Mouse (Mus musculus) midbrain, postnatal 0 days (tissue): ENCODE measurements around the gene Uri1. TPM values are rescaled to one million over a fixed set of nuclear protein-coding genes. Genes with fewer than 3 reads are reported as not detected.

Source experiments
- ATAC-seq: fragments of 200-750 bp; cut with Nextera tagmentation; 2 replicates; pipeline ENCODE4 v1.8.0; 2017; ENCODE audit warnings: moderate number of reproducible peaks, mild to moderate bottlenecking, moderate TSS enrichment, moderate library complexity; ENCODE audit not compliant: low FRiP score
- DNase-seq: peaks from one replicate; pipeline ENCODE4 v3.0.0-alpha.2; 2015; ENCODE audit warnings: low spot score
- H3K27ac ChIP-seq: fragments of 300-500 bp; sonication (generic); 2 replicates; pipeline ENCODE4 v1.5.1; 2014; ENCODE audit warnings: low read depth, mild to moderate bottlenecking, low read length, mixed read lengths
- H3K27me3 ChIP-seq: fragments of 300-500 bp; sonication (generic); 2 replicates; pipeline ENCODE4 v1.6.1; 2014; ENCODE audit warnings: low read length, control low read depth, mixed read lengths; ENCODE audit not compliant: insufficient read depth
- H3K36me3 ChIP-seq: fragments of 300-500 bp; sonication (generic); 2 replicates; pipeline ENCODE4 v1.6.1; 2014; ENCODE audit warnings: low read length, control low read depth, mixed read lengths; ENCODE audit not compliant: insufficient read depth
- H3K4me1 ChIP-seq: fragments of 300-500 bp; sonication (generic); 2 replicates; pipeline ENCODE4 v1.6.1; 2014; ENCODE audit warnings: mild to moderate bottlenecking, control low read depth, antibody characterized with exemption, low read length, mixed read lengths; ENCODE audit not compliant: insufficient read depth
- H3K4me2 ChIP-seq: fragments of 300-500 bp; sonication (generic); 2 replicates; pipeline ENCODE4 v1.6.1; 2014; ENCODE audit warnings: low read depth, mild to moderate bottlenecking, low read length, mixed read lengths; ENCODE audit not compliant: poor library complexity, severe bottlenecking
- H3K4me3 ChIP-seq: fragments of 300-500 bp; sonication (generic); 2 replicates; pipeline ENCODE4 v1.5.1; 2014; ENCODE audit warnings: low read depth, mild to moderate bottlenecking, low read length, moderate library complexity
- H3K9ac ChIP-seq: fragments of 300-500 bp; sonication (generic); replicated peaks from 2 replicates; pipeline ENCODE4 v1.6.1; 2014; ENCODE audit warnings: mild to moderate bottlenecking, low read length, moderate library complexity, mixed read lengths; ENCODE audit not compliant: poor library complexity, severe bottlenecking
- H3K9me3 ChIP-seq: fragments of 300-500 bp; sonication (generic); 2 replicates; pipeline ENCODE4 v1.6.1; 2016; ENCODE audit warnings: low read length, control low read depth
- CTCF ChIP-seq: IDR thresholded peaks from 2 replicates; pipeline ENCODE4 v1.5.1; 2016; ENCODE audit warnings: antibody characterized with exemption, mild to moderate bottlenecking
- WGBS: fragments of 180-500 bp; shearing (Covaris S2); extraction: QIAGEN DNeasy Blood & Tissue Kit; methylation state at CpG from one replicate; pipeline ENCODE4 v1.1.7; 2014; 5-methylcytosine and 5-hydroxymethylcytosine counted together
- polyA plus RNA-seq: library from polyadenylated mRNA; unstranded; fragments of >200 nt; fragmentation: Nextera tagmentation; extraction: Ambion mirVana; gene quantifications from 2 replicates; pipeline ENCODE4 v1.2.1, GENCODE M21; 2015
- total RNA-seq: library from RNA; depleted of rRNA; stranded (reverse); fragments of >200 nt; gene quantifications from 2 replicates; pipeline ENCODE4 v1.2.3, GENCODE M21; 2014

Uri1 gene
- total and polyA plus RNA-seq, 2 experiments from 2014 or later, result 31.7 to 36.1 TPM

DNA sequence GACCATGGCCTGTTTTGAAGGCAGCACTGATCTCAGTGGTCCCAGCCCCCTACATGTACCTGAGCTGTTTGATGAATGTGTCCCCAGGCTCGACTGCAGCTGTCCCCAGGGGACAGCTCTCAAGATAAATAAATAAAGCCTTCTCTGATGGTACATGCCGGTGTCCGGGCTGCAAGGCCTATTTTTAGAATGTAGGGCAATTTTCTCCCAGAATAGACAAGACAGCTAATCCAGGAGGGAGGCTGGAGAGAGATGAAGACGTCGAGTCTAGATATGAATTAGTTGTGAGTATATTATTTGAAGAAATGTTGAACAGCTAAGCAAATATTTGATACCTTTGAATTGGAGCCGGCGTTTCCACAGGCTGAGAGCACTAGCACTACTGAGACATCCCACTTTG lies 35.7 kb upstream of the Uri1 start:
- Histone ChIP-seq H3K9ac (no peak overlapping the region), H3K4me2 (no peak overlapping the region), H3K4me3 (no peak overlapping the region), H3K4me1 (peaks cover 3% of the 10 kb centered on the region; the same call in 1 of the 2 replicates), H3K27ac (no peak overlapping the region), H3K36me3 (no peaks in the 10 kb centered on the region), H3K9me3 (no peaks in the 10 kb centered on the region), H3K27me3 (no peaks in the 10 kb centered on the region)
- no peak for TF ChIP-seq CTCF
- DNase-seq (peak; percentile 2), ATAC-seq (no peak)
- WGBS, result 55% methylated on average over 7 of the region's 7 CpGs

DNA sequence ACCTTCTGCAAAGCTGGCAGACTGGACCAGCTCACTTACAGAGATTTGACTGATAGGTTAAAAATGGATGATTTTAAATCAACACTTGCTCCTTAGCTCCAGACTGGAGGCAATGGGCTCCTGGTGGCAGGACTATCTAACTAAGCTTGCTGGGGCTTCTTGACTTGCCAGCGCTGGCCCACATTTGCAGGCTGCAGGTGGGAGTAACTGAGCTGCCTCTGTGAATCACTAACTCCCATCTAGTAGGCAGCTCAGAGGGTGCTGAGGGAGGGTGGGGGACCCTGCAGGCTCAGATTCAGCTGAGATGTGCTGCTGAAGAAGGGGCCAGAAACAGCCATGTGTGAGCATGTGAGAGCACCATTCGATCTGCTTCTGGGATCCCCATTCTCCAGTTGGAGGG lies 32.6 kb upstream of the Uri1 start:
- H3K4me3 ChIP-seq, result no peak overlapping the region
- no peak overlapping the region for H3K4me2 ChIP-seq
- no peaks in the 10 kb centered on the region for H3K9me3 ChIP-seq
- no peaks in the 10 kb centered on the region for H3K27me3 ChIP-seq
- peaks cover 3% of the 10 kb centered on the region; the same call in 1 of the 2 replicates for H3K4me1 ChIP-seq
- ATAC-seq, result no peak
- H3K36me3 ChIP-seq, result no peaks in the 10 kb centered on the region
- H3K27ac ChIP-seq, result no peak overlapping the region
- DNase-seq, result no peak
- WGBS, result 91% methylated on average over 2 of the region's 2 CpGs
- TF ChIP-seq CTCF, result no peak
- H3K9ac ChIP-seq, result no peak overlapping the region

DNA sequence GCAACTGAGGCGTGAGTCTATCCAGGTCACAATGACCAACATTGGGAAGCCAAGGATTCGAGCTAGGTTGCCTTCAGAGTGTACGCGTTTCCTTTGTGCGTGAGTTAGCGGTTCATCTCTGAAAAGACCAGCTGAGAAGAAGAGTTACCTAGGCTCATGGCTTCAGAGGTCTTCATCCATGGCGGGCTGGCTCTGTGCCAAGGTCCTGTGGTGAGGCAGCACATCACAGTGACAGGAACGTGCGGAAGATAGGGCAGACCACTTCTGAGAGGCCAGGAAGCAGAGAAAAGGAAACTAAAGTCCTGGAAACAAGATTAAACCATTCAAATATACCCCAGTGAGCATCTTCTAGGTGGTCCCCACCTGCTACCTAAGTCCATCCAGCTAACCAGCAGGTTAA lies 30.9 kb upstream of the Uri1 start:
- Histone ChIP-seq H3K27ac (no peak overlapping the region), H3K4me2 (no peak overlapping the region), H3K4me3 (no peak overlapping the region), H3K27me3 (no peaks in the 10 kb centered on the region), H3K4me1 (peaks cover 2% of the 10 kb centered on the region; the same call in 1 of the 2 replicates), H3K9ac (no peak overlapping the region), H3K9me3 (no peaks in the 10 kb centered on the region), H3K36me3 (no peaks in the 10 kb centered on the region)
- 85% methylated on average over 9 of the region's 9 CpGs for WGBS
- ATAC-seq (no peak), DNase-seq (no peak)
- no peak for TF ChIP-seq CTCF

DNA sequence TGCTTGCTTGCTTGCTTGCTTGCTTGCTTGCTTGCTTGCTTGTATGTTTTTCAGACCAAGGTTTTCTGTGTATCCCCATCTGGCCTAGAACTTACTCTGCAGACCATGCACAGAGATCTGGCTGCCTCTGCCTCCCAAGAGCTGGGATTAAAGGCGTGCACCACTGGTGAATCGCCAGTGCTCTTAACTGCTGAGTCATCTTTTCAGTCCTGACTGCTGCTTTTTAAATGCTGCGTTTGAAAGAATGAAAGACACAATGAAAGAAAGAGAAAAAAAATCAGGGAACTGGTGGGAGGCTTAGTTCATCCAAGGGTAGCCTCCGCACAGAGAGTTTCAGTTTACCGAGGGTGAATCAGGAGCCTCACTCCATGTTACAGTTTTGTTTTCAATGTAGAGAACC lies 23.9 kb upstream of the Uri1 start:
- Histone ChIP-seq H3K4me1 (no peaks in the 10 kb centered on the region), H3K9me3 (no peaks in the 10 kb centered on the region), H3K36me3 (no peaks in the 10 kb centered on the region), H3K4me3 (no peak overlapping the region), H3K27me3 (no peaks in the 10 kb centered on the region), H3K9ac (no peak overlapping the region), H3K27ac (no peak overlapping the region), H3K4me2 (no peak overlapping the region)
- DNase-seq (no peak), ATAC-seq (no peak)
- 58% methylated on average over 5 of the region's 5 CpGs for WGBS
- no peak for TF ChIP-seq CTCF

DNA sequence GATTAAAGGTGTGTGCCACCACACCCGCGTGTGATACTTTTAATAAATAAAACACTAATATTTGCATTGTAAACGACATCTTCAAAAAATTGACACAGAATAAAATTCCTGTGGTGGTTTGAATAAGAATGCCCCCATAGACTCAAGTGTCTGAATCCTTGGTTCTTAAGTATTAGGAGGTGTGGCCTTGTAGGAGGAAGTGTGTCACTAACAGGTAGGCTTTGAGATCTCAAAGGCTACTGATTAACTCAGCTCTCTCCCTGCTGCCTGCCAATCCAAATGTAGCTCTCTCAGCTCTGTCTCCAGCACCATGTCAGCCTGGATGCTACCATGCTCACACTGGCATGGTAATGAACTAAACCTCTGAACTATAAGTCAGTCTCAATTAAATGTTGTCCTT lies 17.9 kb upstream of the Uri1 start:
- Histone ChIP-seq H3K9me3 (no peaks in the 10 kb centered on the region), H3K27ac (no peak overlapping the region), H3K9ac (no peak overlapping the region), H3K4me3 (no peak overlapping the region), H3K27me3 (no peaks in the 10 kb centered on the region), H3K4me1 (no peaks in the 10 kb centered on the region), H3K36me3 (no peaks in the 10 kb centered on the region), H3K4me2 (no peak overlapping the region)
- ATAC-seq (no peak), DNase-seq (no peak)
- WGBS, result 87% methylated on average over 3 of the region's 3 CpGs
- no peak for TF ChIP-seq CTCF

DNA sequence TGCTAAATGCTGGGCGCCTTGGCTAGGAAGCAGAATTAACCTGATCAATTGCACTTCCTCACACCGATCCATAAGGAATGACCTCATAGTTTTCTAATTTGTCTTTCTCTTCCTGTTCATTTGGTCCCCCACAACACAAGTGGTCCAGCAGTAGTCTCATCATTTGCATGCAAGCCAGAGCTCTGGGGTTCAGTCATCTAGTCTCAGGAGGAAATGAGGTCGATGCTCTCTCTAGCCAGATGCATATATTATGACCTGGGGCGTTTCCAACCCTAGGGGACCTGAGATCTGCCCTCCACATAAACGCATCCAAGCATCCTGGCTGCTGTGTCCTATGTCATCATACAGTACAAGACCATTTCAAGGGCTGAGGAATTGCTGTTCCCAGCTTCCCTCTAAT lies 14.2 kb upstream of the Uri1 start:
- ATAC-seq (no peak), DNase-seq (no peak)
- H3K4me1 ChIP-seq, result no peaks in the 10 kb centered on the region
- H3K9me3 ChIP-seq, result no peaks in the 10 kb centered on the region
- H3K4me3 ChIP-seq, result no peak overlapping the region
- no peak for TF ChIP-seq CTCF
- no peaks in the 10 kb centered on the region for H3K27me3 ChIP-seq
- no peak overlapping the region for H3K27ac ChIP-seq
- H3K9ac ChIP-seq, result no peak overlapping the region
- H3K36me3 ChIP-seq, result no peaks in the 10 kb centered on the region
- WGBS, result 73% methylated on average over 5 of the region's 5 CpGs
- H3K4me2 ChIP-seq, result no peak overlapping the region
